9 mouse cellular contexts compared by ENCODE assay signal in the genomic region with DNA sequence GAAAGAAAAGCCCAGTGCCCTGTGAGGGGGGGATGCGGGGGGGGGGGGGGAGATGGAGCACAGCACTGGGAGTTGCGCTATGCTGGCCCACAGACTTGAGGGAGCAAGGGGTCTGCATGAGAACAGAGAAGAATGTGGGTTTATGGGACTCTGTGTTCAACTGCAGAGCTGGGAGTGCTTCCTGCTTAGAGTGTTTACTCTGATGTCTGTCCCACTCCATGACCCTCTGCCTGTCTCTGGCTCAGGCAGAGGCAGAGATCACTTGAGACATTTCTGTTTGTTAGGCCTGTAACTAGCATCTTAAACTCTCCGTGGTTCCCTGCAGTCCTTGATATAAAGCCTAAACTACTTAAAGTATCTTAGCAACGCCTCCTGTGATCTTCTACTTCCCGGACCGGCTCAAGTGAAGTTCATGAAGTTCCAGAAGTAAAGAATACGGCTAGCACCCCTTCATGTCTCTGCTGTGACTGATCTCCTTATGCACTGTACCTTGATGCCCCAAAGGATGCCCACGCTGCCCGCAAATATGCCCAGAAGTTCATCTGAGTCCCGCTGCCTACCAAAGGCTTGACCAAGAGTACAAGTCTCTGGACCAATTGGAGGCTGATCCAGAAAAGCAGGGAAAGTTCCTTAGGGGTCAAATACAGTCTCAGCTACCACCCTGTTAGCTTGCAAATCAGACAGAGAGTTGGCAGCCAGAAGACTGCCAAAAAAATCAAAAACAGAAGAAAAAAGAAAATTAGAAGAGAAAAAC. TPM values are rescaled to one million over a fixed set of nuclear protein-coding genes. Genes with fewer than 3 reads are reported as not detected.
DNase-seq lines count a peak whose midpoint lies in the region; ATAC-seq lines count a peak whose summit lies in the region.
"Had no signal": no experiment of that assay in that cellular context is flagged by ENCODE, and none has a peak within 500 bp of the region (broad histone marks: within the 10 kb centered on the region; RNA-seq: fewer than 3 reads in every experiment).

No protein-coding gene starts in this region.

- peaks cover 25% of the 10 kb centered on the region for H3K4me1 ChIP-seq in hindbrain, embryonic 10.5 days (replicated peaks)
- H3K4me1 ChIP-seq in hindbrain, embryonic 16.5 days (ENCODE audit: control insufficient read depth, insufficient read depth, low read depth, low read length): no peaks in the 10 kb centered on the region
- H3K4me1 ChIP-seq in embryonic facial prominence, embryonic 15.5 days: peaks cover 11% of the 10 kb centered on the region
- peaks cover 17% of the 10 kb centered on the region for H3K4me1 ChIP-seq in midbrain, embryonic 13.5 days (replicated peaks)

- DNase-seq in hindbrain, embryonic 10.5 days (ENCODE audit: low spot score): no peak
- peak; percentile 16 for DNase-seq in kidney, postnatal 10 days
- DNase-seq in urinary bladder, postnatal 10 days (ENCODE audit: low spot score): no peak
- DNase-seq in left cerebral cortex, postnatal 4 days: no peak
- DNase-seq: adrenal gland, postnatal 25 days had no signal

- H3K27me3 ChIP-seq in hindbrain, embryonic 10.5 days (ENCODE audit: insufficient read depth, poor library complexity, severe bottlenecking): no peaks in the 10 kb centered on the region
- no peaks in the 10 kb centered on the region for H3K27me3 ChIP-seq in hindbrain, embryonic 16.5 days (replicated peaks; ENCODE audit: control insufficient read depth, insufficient read depth, low read length)
- H3K27me3 ChIP-seq in embryonic facial prominence, embryonic 15.5 days: no peaks in the 10 kb centered on the region
- no peaks in the 10 kb centered on the region for H3K27me3 ChIP-seq in midbrain, embryonic 13.5 days

- 74% methylated on average over 10 of the region's 10 CpGs for WGBS in hindbrain, embryonic 10.5 days
- WGBS in hindbrain, embryonic 16.5 days: 66% methylated on average over 10 of the region's 10 CpGs
- WGBS in embryonic facial prominence, embryonic 15.5 days: 65% methylated on average over 9 of the region's 10 CpGs
- 53% methylated on average over 9 of the region's 10 CpGs for WGBS in midbrain, embryonic 13.5 days

- H3K36me3 ChIP-seq in hindbrain, embryonic 10.5 days: no peaks in the 10 kb centered on the region
- no peaks in the 10 kb centered on the region for H3K36me3 ChIP-seq in hindbrain, embryonic 16.5 days (ENCODE audit: control insufficient read depth, insufficient read depth, low read length)
- no peaks in the 10 kb centered on the region for H3K36me3 ChIP-seq in embryonic facial prominence, embryonic 15.5 days
- H3K36me3 ChIP-seq in midbrain, embryonic 13.5 days: no peaks in the 10 kb centered on the region

- no peak overlapping the region for H3K4me3 ChIP-seq in hindbrain, embryonic 10.5 days
- H3K4me3 ChIP-seq in hindbrain, embryonic 16.5 days (ENCODE audit: low read length): no peak overlapping the region
- no peak overlapping the region for H3K4me3 ChIP-seq in embryonic facial prominence, embryonic 15.5 days (replicated peaks)
- no peak overlapping the region for H3K4me3 ChIP-seq in midbrain, embryonic 13.5 days (replicated peaks)

- H3K4me2 ChIP-seq in hindbrain, embryonic 16.5 days (ENCODE audit: low read length): no peak overlapping the region
- H3K4me2 ChIP-seq in embryonic facial prominence, embryonic 15.5 days (replicated peaks): no peak overlapping the region
- no peak overlapping the region for H3K4me2 ChIP-seq in midbrain, embryonic 13.5 days (replicated peaks)

- no peak for ATAC-seq in hindbrain, embryonic 16.5 days
- ATAC-seq in embryonic facial prominence, embryonic 15.5 days (ENCODE audit: insufficient number of reproducible peaks, low FRiP score, low TSS enrichment, low read depth): no peak
- peak; percentile 46 for ATAC-seq in midbrain, embryonic 13.5 days
- no peak for ATAC-seq in monocyte, adult 5-6 weeks (replicated peaks; ENCODE audit: insufficient number of reproducible peaks, low FRiP score, low TSS enrichment, poor library complexity, severe bottlenecking)

- H3K9ac ChIP-seq in hindbrain, embryonic 16.5 days (ENCODE audit: low read depth, low read length): no peak overlapping the region
- H3K9ac ChIP-seq in embryonic facial prominence, embryonic 15.5 days: no peak overlapping the region
- no peak overlapping the region for H3K9ac ChIP-seq in midbrain, embryonic 13.5 days (replicated peaks)

- H3K27ac ChIP-seq in hindbrain, embryonic 10.5 days: peak overlapping the region; percentile 83
- H3K27ac ChIP-seq in hindbrain, embryonic 16.5 days (ENCODE audit: low read depth, low read length): no peak overlapping the region
- peak overlapping the region; percentile 45; the same call in 1 of the 2 replicates for H3K27ac ChIP-seq in embryonic facial prominence, embryonic 15.5 days (replicated peaks)
- peak overlapping the region; percentile 47; the same call in 1 of the 2 replicates for H3K27ac ChIP-seq in midbrain, embryonic 13.5 days

- H3K9me3 ChIP-seq in hindbrain, embryonic 10.5 days: no peaks in the 10 kb centered on the region
- H3K9me3 ChIP-seq in hindbrain, embryonic 16.5 days (ENCODE audit: control insufficient read depth, low read length): no peaks in the 10 kb centered on the region
- H3K9me3 ChIP-seq in embryonic facial prominence, embryonic 15.5 days (replicated peaks): no peaks in the 10 kb centered on the region
- no peaks in the 10 kb centered on the region for H3K9me3 ChIP-seq in midbrain, embryonic 13.5 days

- intact Hi-C loops in left cerebral cortex, postnatal 4 days (cut with DNase I): no loop called here

RNA-seq across cellular contexts. Expression of gene Pde1c, which starts 47.5 kb away (rescaled TPM):
- polyA plus RNA-seq in hindbrain, embryonic 10.5 days (2016; fragmentation: Nextera tagmentation; extraction: Ambion mirVana): 3.5 and 3.9 TPM in 2 replicates
- 20.2 and 23.2 TPM in 2 replicates for polyA plus RNA-seq in hindbrain, embryonic 16.5 days (2015; fragmentation: Nextera tagmentation; extraction: Ambion mirVana)
- polyA plus RNA-seq in embryonic facial prominence, embryonic 15.5 days (2015; fragmentation: Nextera tagmentation; extraction: Ambion mirVana): 3.2 and 4.1 TPM in 2 replicates
- 7.1 and 9.1 TPM in 2 replicates for polyA plus RNA-seq in midbrain, embryonic 13.5 days (2015; fragmentation: Nextera tagmentation; extraction: Ambion mirVana)
- total RNA-seq in monocyte, adult 5-6 weeks (2017): 1.0 to 3.6 TPM (median 2.7 TPM) in 3 replicates
- 1 to 10 TPM; 7.6 to 8.4 TPM for total RNA-seq in left cerebral cortex, postnatal 4 days (2021)
